Mouse (Mus musculus): ENCODE results near the gene Slc35e4. TPM values are rescaled to one million over a fixed set of nuclear protein-coding genes. Genes with fewer than 3 reads are reported as not detected.

Gene Slc35e4
- polyA plus RNA-seq, 1 experiment, result not detected

GRCm38 (mm10) chr11:3910513-3911310, 3.8 kb downstream of the Slc35e4 start:
- WGBS, result 16% methylated on average over 5 of the region's 5 CpGs
- peak overlapping the region; percentile 27 for H3K4me3 ChIP-seq (ENCODE audit: insufficient read depth, low read depth, low read length)
- peaks cover 42% of the 10 kb centered on the region for H3K4me1 ChIP-seq (ENCODE audit: control insufficient read depth, insufficient read depth, low read length)
- H3K27ac ChIP-seq (ENCODE audit: insufficient read depth, low read depth, low read length), result no peak overlapping the region
- TF ChIP-seq CTCF (IDR thresholded peaks at IDR 0.05; ENCODE audit: insufficient read depth, low read depth, low read length), result no peak
- no peak for TF ChIP-seq POLR2A (IDR thresholded peaks at IDR 0.05; ENCODE audit: insufficient read depth, low read depth, low read length)

- H3K4me3 ChIP-seq (ENCODE audit: insufficient read depth, low read depth, low read length), result no peak overlapping the region
- no peak overlapping the region; the same call in 1 of the 2 replicates for H3K27ac ChIP-seq (ENCODE audit: insufficient read depth, low read depth, low read length)
- 86% methylated on average over 4 of the region's 4 CpGs for WGBS
- peaks cover 42% of the 10 kb centered on the region for H3K4me1 ChIP-seq (ENCODE audit: control insufficient read depth, insufficient read depth, low read length)
- no peak for TF ChIP-seq POLR2A (IDR thresholded peaks at IDR 0.05; ENCODE audit: insufficient read depth, low read depth, low read length)
- no peak for TF ChIP-seq CTCF (IDR thresholded peaks at IDR 0.05; ENCODE audit: insufficient read depth, low read depth, low read length)
Observed at GRCm38 (mm10) chr11:3909236-3909635, 5.2 kb downstream of the Slc35e4 start.

- TF ChIP-seq POLR2A (IDR thresholded peaks at IDR 0.05; ENCODE audit: insufficient read depth, low read depth, low read length), result no peak
- no peak for TF ChIP-seq CTCF (IDR thresholded peaks at IDR 0.05; ENCODE audit: insufficient read depth, low read depth, low read length)
- Histone ChIP-seq H3K4me3 (ENCODE audit: insufficient read depth, low read depth, low read length) (no peak overlapping the region), H3K27ac (ENCODE audit: insufficient read depth, low read depth, low read length) (no peak overlapping the region), H3K4me1 (ENCODE audit: control insufficient read depth, insufficient read depth, low read length) (peaks cover 37% of the 10 kb centered on the region)
- 95% methylated on average over 1 of the region's 1 CpGs for WGBS
Observed at GRCm38 (mm10) chr11:3905446-3905845, 9.0 kb downstream of the Slc35e4 start.

GRCm38 (mm10) chr11:3904673-3905072, 9.8 kb downstream of the Slc35e4 start:
- Histone ChIP-seq H3K4me1 (ENCODE audit: control insufficient read depth, insufficient read depth, low read length) (peaks cover 33% of the 10 kb centered on the region), H3K27ac (ENCODE audit: insufficient read depth, low read depth, low read length) (no peak overlapping the region), H3K4me3 (ENCODE audit: insufficient read depth, low read depth, low read length) (no peak overlapping the region)
- TF ChIP-seq CTCF (IDR thresholded peaks at IDR 0.05; ENCODE audit: insufficient read depth, low read depth, low read length), result no peak
- TF ChIP-seq POLR2A (IDR thresholded peaks at IDR 0.05; ENCODE audit: insufficient read depth, low read depth, low read length), result no peak
- 90% methylated on average over 6 of the region's 6 CpGs for WGBS

- WGBS, result 54% methylated on average over 5 of the region's 5 CpGs
- peaks cover 29% of the 10 kb centered on the region for H3K4me1 ChIP-seq (ENCODE audit: control insufficient read depth, insufficient read depth, low read length)
- no peak overlapping the region for H3K4me3 ChIP-seq (ENCODE audit: insufficient read depth, low read depth, low read length)
- no peak overlapping the region for H3K27ac ChIP-seq (ENCODE audit: insufficient read depth, low read depth, low read length)
- TF ChIP-seq POLR2A (IDR thresholded peaks at IDR 0.05; ENCODE audit: insufficient read depth, low read depth, low read length) (no peak), CTCF (IDR thresholded peaks at IDR 0.05; ENCODE audit: insufficient read depth, low read depth, low read length) (no peak)
Observed at GRCm38 (mm10) chr11:3903046-3903445, 11.4 kb downstream of the Slc35e4 start.

GRCm38 (mm10) chr11:3902516-3902915, 11.9 kb downstream of the Slc35e4 start:
- WGBS, result 77% methylated on average over 3 of the region's 3 CpGs
- H3K27ac ChIP-seq (ENCODE audit: insufficient read depth, low read depth, low read length), result no peak overlapping the region
- no peak overlapping the region for H3K4me3 ChIP-seq (ENCODE audit: insufficient read depth, low read depth, low read length)
- TF ChIP-seq POLR2A (IDR thresholded peaks at IDR 0.05; ENCODE audit: insufficient read depth, low read depth, low read length) (no peak), CTCF (IDR thresholded peaks at IDR 0.05; ENCODE audit: insufficient read depth, low read depth, low read length) (no peak)
- H3K4me1 ChIP-seq (ENCODE audit: control insufficient read depth, insufficient read depth, low read length), result peaks cover 24% of the 10 kb centered on the region

- Histone ChIP-seq H3K27ac (ENCODE audit: insufficient read depth, low read depth, low read length) (no peak overlapping the region), H3K4me3 (ENCODE audit: insufficient read depth, low read depth, low read length) (no peak overlapping the region), H3K4me1 (ENCODE audit: control insufficient read depth, insufficient read depth, low read length) (peaks cover 32% of the 10 kb centered on the region)
- 84% methylated on average over 6 of the region's 6 CpGs for WGBS
- TF ChIP-seq POLR2A (IDR thresholded peaks at IDR 0.05; ENCODE audit: insufficient read depth, low read depth, low read length), result no peak
Observed at GRCm38 (mm10) chr11:3900296-3900695, 14.2 kb downstream of the Slc35e4 start.

GRCm38 (mm10) chr11:3895933-3896332, 18.5 kb downstream of the Slc35e4 start:
- TF ChIP-seq POLR2A (IDR thresholded peaks at IDR 0.05; ENCODE audit: insufficient read depth, low read depth, low read length), result no peak
- TF ChIP-seq CTCF (IDR thresholded peaks at IDR 0.05; ENCODE audit: insufficient read depth, low read depth, low read length), result no peak
- Histone ChIP-seq H3K27ac (ENCODE audit: insufficient read depth, low read depth, low read length) (no peak overlapping the region), H3K4me3 (ENCODE audit: insufficient read depth, low read depth, low read length) (no peak overlapping the region), H3K4me1 (ENCODE audit: control insufficient read depth, insufficient read depth, low read length) (peaks cover 28% of the 10 kb centered on the region)
- WGBS, result 82% methylated on average over 1 of the region's 1 CpGs

GRCm38 (mm10) chr11:3895458-3895857, 19.0 kb downstream of the Slc35e4 start:
- Histone ChIP-seq H3K4me3 (ENCODE audit: insufficient read depth, low read depth, low read length) (peak overlapping the region; percentile 54), H3K4me1 (ENCODE audit: control insufficient read depth, insufficient read depth, low read length) (peaks cover 28% of the 10 kb centered on the region), H3K27ac (ENCODE audit: insufficient read depth, low read depth, low read length) (peak overlapping the region; percentile 53)
- 2% methylated on average over 10 of the region's 10 CpGs for WGBS
- TF ChIP-seq POLR2A (IDR thresholded peaks at IDR 0.05; ENCODE audit: insufficient read depth, low read depth, low read length) (no peak), CTCF (IDR thresholded peaks at IDR 0.05; ENCODE audit: insufficient read depth, low read depth, low read length) (no peak)
